Mouse (Mus musculus): Measurements from ENCODE around the gene Slc12a3. TPM values are rescaled to one million over a fixed set of nuclear protein-coding genes. Genes with fewer than 3 reads are reported as not detected.

The Slc12a3 gene
- total and polyA plus RNA-seq, 3 experiments: 0.16 to 0.39 (median 0.39) TPM

DNA sequence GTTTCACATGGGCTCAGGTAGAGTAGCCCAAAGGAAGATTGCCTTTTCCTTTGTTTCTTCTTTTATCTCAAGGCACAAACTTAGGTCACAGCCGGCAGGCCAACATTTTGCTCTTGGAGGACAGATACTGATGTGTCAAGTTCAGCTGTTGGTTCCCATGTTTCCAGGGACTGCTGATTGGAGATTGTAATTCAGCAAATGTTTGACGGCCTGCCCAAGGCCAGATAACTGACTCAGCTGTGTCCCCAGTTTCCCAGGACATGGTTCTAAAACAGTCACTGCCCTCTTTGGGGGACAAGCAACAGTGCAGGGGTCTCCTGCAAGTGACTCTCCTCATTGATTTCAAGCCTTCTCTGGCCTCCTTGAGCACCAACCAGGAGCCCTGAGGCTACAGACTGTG lies 9.0 kb upstream of the Slc12a3 start:
- Histone ChIP-seq H3K27me3 (ENCODE audit: control insufficient read depth, insufficient read depth, low read length) (no peaks in the 10 kb centered on the region), H3K36me3 (ENCODE audit: control insufficient read depth, insufficient read depth, low read length) (no peaks in the 10 kb centered on the region), H3K4me1 (ENCODE audit: control insufficient read depth, insufficient read depth, low read length) (peaks cover 2% of the 10 kb centered on the region; the same call in 1 of the 2 replicates), H3K9ac (ENCODE audit: low read depth, low read length) (no peak overlapping the region), H3K27ac (no peak overlapping the region), H3K4me3 (no peak overlapping the region), H3K79me2 (replicated peaks; ENCODE audit: control insufficient read depth, insufficient read depth, low read length) (no peaks in the 10 kb centered on the region)
- WGBS: 42% methylated on average over 2 of the region's 2 CpGs
- TF ChIP-seq EP300 (IDR thresholded peaks at IDR 0.05; ENCODE audit: insufficient read depth, low read depth, low read length): no peak
- no peak for TF ChIP-seq POLR2A (IDR thresholded peaks at IDR 0.05; ENCODE audit: insufficient read depth, low read depth, low read length)
- TF ChIP-seq CTCF (IDR thresholded peaks at IDR 0.05): no peak
- no peak for DNase-seq
- intact Hi-C loops (cut with DNase I): no loop called here

DNA sequence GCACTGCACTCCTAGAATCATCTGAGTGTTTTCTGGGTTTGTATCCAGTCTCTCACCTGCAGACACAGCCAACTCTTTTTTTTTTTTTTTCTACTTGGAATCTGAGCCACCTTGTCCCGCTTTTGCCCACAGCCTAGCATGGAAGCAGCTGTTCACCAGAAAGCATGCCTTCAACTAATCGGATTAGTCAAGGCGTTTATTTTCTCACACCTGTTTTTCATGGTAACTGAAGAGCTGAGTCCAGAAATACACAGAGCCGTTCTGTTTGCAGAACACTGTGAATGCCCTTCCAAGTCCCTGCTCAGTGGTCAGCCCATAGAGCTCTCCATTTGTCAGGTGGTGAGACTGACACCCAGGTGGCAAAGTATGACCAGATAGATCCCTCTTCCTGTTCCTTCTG lies 6.9 kb upstream of the Slc12a3 start:
- Histone ChIP-seq H3K27me3 (ENCODE audit: control insufficient read depth, insufficient read depth, low read length) (no peaks in the 10 kb centered on the region), H3K27ac (no peak overlapping the region), H3K9ac (ENCODE audit: low read depth, low read length) (no peak overlapping the region), H3K36me3 (ENCODE audit: control insufficient read depth, insufficient read depth, low read length) (no peaks in the 10 kb centered on the region), H3K4me1 (ENCODE audit: control insufficient read depth, insufficient read depth, low read length) (peaks cover 2% of the 10 kb centered on the region; the same call in 1 of the 2 replicates), H3K4me3 (no peak overlapping the region), H3K79me2 (replicated peaks; ENCODE audit: control insufficient read depth, insufficient read depth, low read length) (no peaks in the 10 kb centered on the region)
- 91% methylated on average over 4 of the region's 4 CpGs for WGBS
- intact Hi-C loops (cut with DNase I): no loop called here
- no peak for TF ChIP-seq POLR2A (IDR thresholded peaks at IDR 0.05; ENCODE audit: insufficient read depth, low read depth, low read length)
- TF ChIP-seq CTCF (IDR thresholded peaks at IDR 0.05): no peak
- TF ChIP-seq EP300 (IDR thresholded peaks at IDR 0.05; ENCODE audit: insufficient read depth, low read depth, low read length): no peak
- DNase-seq: no peak

DNA sequence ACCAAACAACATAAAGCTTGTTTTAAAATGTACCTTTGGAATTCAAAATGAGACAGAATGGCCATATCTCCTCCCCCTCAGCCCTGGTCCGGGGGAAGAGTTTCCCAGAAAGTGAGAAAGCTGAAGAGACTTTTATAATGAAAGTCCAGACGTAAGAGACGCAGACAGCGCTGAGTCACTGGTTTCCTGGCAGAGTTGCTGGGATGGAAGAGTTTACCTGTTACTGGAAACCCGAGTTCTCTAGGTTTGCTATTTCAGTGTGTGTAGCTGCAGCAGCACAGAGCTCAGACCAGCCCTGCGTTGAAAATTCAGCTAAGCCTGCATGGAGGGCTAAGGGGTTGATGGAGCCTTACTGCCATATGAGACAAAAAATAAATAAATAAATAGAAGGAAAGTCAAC lies 6.0 kb upstream of the Slc12a3 start:
- no peaks in the 10 kb centered on the region for H3K36me3 ChIP-seq (ENCODE audit: control insufficient read depth, insufficient read depth, low read length)
- H3K27ac ChIP-seq: no peak overlapping the region
- no peak overlapping the region for H3K4me3 ChIP-seq
- no peak for DNase-seq
- no peak overlapping the region for H3K9ac ChIP-seq (ENCODE audit: low read depth, low read length)
- H3K27me3 ChIP-seq (ENCODE audit: control insufficient read depth, insufficient read depth, low read length): no peaks in the 10 kb centered on the region
- 79% methylated on average over 6 of the region's 6 CpGs for WGBS
- no peak for TF ChIP-seq EP300 (IDR thresholded peaks at IDR 0.05; ENCODE audit: insufficient read depth, low read depth, low read length)
- TF ChIP-seq POLR2A (IDR thresholded peaks at IDR 0.05; ENCODE audit: insufficient read depth, low read depth, low read length): no peak
- TF ChIP-seq CTCF (IDR thresholded peaks at IDR 0.05): no peak
- H3K4me1 ChIP-seq (ENCODE audit: control insufficient read depth, insufficient read depth, low read length): 0 out of 2 replicates have a peak, but pooled peaks cover 2% of the 10 kb centered on the region
- no peaks in the 10 kb centered on the region for H3K79me2 ChIP-seq (replicated peaks; ENCODE audit: control insufficient read depth, insufficient read depth, low read length)
- intact Hi-C loops (cut with DNase I): no loop called here

DNA sequence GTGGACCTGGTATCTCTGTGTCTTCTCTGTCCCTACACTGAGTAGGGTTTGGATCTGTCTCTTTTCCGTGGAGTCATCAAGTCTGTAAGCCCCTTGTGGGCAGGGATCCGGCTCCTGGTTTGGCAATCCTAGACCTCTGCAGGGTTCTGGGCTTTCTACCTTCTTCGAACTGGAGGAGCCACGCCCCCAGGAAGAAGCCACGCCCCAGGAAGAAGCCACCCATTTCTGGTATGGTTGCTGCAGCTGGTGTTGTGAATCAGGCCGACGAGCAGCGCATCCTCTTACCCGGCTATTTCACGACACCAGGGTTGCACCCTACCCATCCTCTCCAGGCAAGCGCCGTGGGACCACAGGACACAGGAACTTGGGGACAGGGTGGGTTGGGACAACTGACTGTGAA lies 4.9 kb upstream of the Slc12a3 start:
- H3K4me3 ChIP-seq: no peak overlapping the region
- intact Hi-C loops (cut with DNase I): no loop called here
- TF ChIP-seq POLR2A (IDR thresholded peaks at IDR 0.05; ENCODE audit: insufficient read depth, low read depth, low read length) (no peak), CTCF (IDR thresholded peaks at IDR 0.05) (no peak), EP300 (IDR thresholded peaks at IDR 0.05; ENCODE audit: insufficient read depth, low read depth, low read length) (no peak)
- 0 out of 2 replicates have a peak, but pooled peaks cover 2% of the 10 kb centered on the region for H3K4me1 ChIP-seq (ENCODE audit: control insufficient read depth, insufficient read depth, low read length)
- no peak overlapping the region for H3K27ac ChIP-seq
- 33% methylated on average over 12 of the region's 12 CpGs for WGBS
- no peak for DNase-seq
- H3K79me2 ChIP-seq (replicated peaks; ENCODE audit: control insufficient read depth, insufficient read depth, low read length): no peaks in the 10 kb centered on the region
- H3K27me3 ChIP-seq (ENCODE audit: control insufficient read depth, insufficient read depth, low read length): no peaks in the 10 kb centered on the region
- no peak overlapping the region for H3K9ac ChIP-seq (ENCODE audit: low read depth, low read length)
- no peaks in the 10 kb centered on the region for H3K36me3 ChIP-seq (ENCODE audit: control insufficient read depth, insufficient read depth, low read length)

DNA sequence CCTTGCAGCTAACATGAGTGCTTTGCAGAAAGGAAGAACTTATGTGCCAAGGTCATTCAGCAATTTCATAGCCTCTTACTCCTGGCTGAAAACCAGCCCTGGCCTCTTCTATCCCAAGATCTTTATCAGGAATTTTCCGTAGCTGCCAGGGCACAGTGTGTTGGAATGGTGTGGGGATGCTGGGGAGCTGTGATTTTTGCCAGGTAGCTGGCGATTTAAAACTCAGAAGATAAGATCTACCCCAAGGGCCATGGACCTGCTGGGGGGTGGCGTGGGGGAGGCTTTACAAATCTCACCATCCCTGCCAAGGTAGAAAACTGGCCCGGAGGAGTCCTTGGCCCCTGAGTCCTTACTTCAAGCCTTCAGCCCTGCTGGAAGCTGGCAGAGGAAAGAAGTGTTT lies 3.0 kb upstream of the Slc12a3 start:
- H3K36me3 ChIP-seq (ENCODE audit: control insufficient read depth, insufficient read depth, low read length): no peaks in the 10 kb centered on the region
- 42% methylated on average over 4 of the region's 4 CpGs for WGBS

DNA sequence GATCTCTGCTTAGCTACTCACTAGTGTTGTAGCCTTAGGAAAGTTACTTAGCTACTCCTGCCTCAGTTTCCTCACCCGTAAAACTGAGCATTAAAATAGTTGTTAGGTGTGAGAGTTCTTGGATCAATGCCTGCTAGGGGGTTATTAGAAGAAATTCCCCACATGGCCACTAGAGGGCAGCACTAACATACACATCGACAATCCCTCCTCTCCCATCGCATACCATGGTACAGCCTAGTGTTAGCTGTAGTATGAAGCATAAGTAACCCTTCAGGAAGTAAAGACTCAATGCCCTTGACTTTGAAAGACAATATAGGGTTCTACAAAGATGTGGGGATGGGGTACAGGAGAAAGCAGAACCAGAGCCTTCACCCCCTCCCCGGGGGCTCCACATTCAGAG lies 1.7 kb downstream of the Slc12a3 start:
- H3K27me3 ChIP-seq (ENCODE audit: control insufficient read depth, insufficient read depth, low read length): no peaks in the 10 kb centered on the region
- H3K27ac ChIP-seq: no peak overlapping the region
- TF ChIP-seq CTCF (IDR thresholded peaks at IDR 0.05) (peak; percentile 93), EP300 (IDR thresholded peaks at IDR 0.05; ENCODE audit: insufficient read depth, low read depth, low read length) (0 out of 2 replicates have a peak, but pooled peaks have one; percentile 42), POLR2A (IDR thresholded peaks at IDR 0.05; ENCODE audit: insufficient read depth, low read depth, low read length) (no peak)
- DNase-seq: no peak
- no peak overlapping the region for H3K9ac ChIP-seq (ENCODE audit: low read depth, low read length)
- no peaks in the 10 kb centered on the region for H3K79me2 ChIP-seq (replicated peaks; ENCODE audit: control insufficient read depth, insufficient read depth, low read length)
- H3K4me1 ChIP-seq (ENCODE audit: control insufficient read depth, insufficient read depth, low read length): no peaks in the 10 kb centered on the region
- H3K36me3 ChIP-seq (ENCODE audit: control insufficient read depth, insufficient read depth, low read length): no peaks in the 10 kb centered on the region
- WGBS: 25% methylated on average over 4 of the region's 4 CpGs
- intact Hi-C loops (cut with DNase I): loop anchor here (1.0 to 5.0 kb wide), 3 partner anchors 66 to 252 kb away; no protein-coding TSS in a partner anchor
- H3K4me3 ChIP-seq: no peak overlapping the region

More for the DNA sequence above, 3.0 kb upstream of the Slc12a3 start:
- H3K4me3 ChIP-seq: no peak overlapping the region
- intact Hi-C loops (cut with DNase I): no loop called here
- no peak overlapping the region for H3K9ac ChIP-seq (ENCODE audit: low read depth, low read length)
- no peak for DNase-seq
- TF ChIP-seq CTCF (IDR thresholded peaks at IDR 0.05): no peak
- TF ChIP-seq POLR2A (IDR thresholded peaks at IDR 0.05; ENCODE audit: insufficient read depth, low read depth, low read length): no peak
- no peak for TF ChIP-seq EP300 (IDR thresholded peaks at IDR 0.05; ENCODE audit: insufficient read depth, low read depth, low read length)
- no peaks in the 10 kb centered on the region for H3K79me2 ChIP-seq (replicated peaks; ENCODE audit: control insufficient read depth, insufficient read depth, low read length)
- 0 out of 2 replicates have a peak, but pooled peaks cover 2% of the 10 kb centered on the region for H3K4me1 ChIP-seq (ENCODE audit: control insufficient read depth, insufficient read depth, low read length)
- no peaks in the 10 kb centered on the region for H3K27me3 ChIP-seq (ENCODE audit: control insufficient read depth, insufficient read depth, low read length)
- H3K27ac ChIP-seq: no peak overlapping the region
